Mouse (Mus musculus) stomach, postnatal 0 days (tissue): ENCODE data around the gene C330007P06Rik. TPM values are rescaled to one million over a fixed set of nuclear protein-coding genes. Genes with fewer than 3 reads are reported as not detected.
"Not testable (repeated sequence)": the region's sequence is repeated elsewhere in the genome, so short reads cannot be mapped to it uniquely, and the experiment has no call there.

Experiments
- ATAC-seq: fragments of 200-750 bp; cut with Nextera tagmentation; 2 replicates; pipeline ENCODE4 v1.8.0; 2017; ENCODE audit not compliant: low FRiP score, low TSS enrichment
- DNase-seq: peaks from one replicate; pipeline ENCODE4 v3.0.0-alpha.2; 2016; ENCODE audit warnings: low spot score
- H3K27ac ChIP-seq: fragments of 300-500 bp; sonication (generic); replicated peaks from 2 replicates; pipeline ENCODE4 v1.5.1; 2014; ENCODE audit warnings: mild to moderate bottlenecking, control low read depth
- H3K27me3 ChIP-seq: fragments of 300-500 bp; sonication (generic); 2 replicates; pipeline ENCODE4 v1.6.1; 2014; ENCODE audit warnings: low read length; ENCODE audit not compliant: control insufficient read depth, insufficient read depth
- H3K36me3 ChIP-seq: fragments of 300-500 bp; sonication (generic); 2 replicates; pipeline ENCODE4 v1.6.1; 2014; ENCODE audit warnings: low read length, mixed read lengths; ENCODE audit not compliant: control insufficient read depth, insufficient read depth
- H3K4me1 ChIP-seq: fragments of 300-500 bp; sonication (generic); replicated peaks from 2 replicates; pipeline ENCODE4 v1.6.1; 2014; ENCODE audit warnings: antibody characterized with exemption; ENCODE audit not compliant: control insufficient read depth, insufficient read depth
- H3K4me2 ChIP-seq: fragments of 300-500 bp; sonication (generic); replicated peaks from 2 replicates; pipeline ENCODE4 v1.6.1; 2014; ENCODE audit warnings: low read depth, mild to moderate bottlenecking, control low read depth, moderate library complexity
- H3K4me3 ChIP-seq: fragments of 300-500 bp; sonication (generic); 2 replicates; pipeline ENCODE4 v1.5.1; 2014; ENCODE audit warnings: low read depth, low read length, control low read depth
- H3K9ac ChIP-seq: fragments of 300-500 bp; sonication (generic); 2 replicates; pipeline ENCODE4 v1.6.1; 2014; ENCODE audit warnings: mild to moderate bottlenecking, low read length, control low read depth, mixed read lengths
- H3K9me3 ChIP-seq: fragments of 300-500 bp; sonication (generic); 2 replicates; pipeline ENCODE4 v1.6.1; 2016; ENCODE audit warnings: low read length; ENCODE audit not compliant: control insufficient read depth
- CTCF ChIP-seq: IDR thresholded peaks from 2 replicates; pipeline ENCODE4 v1.5.1; 2016; ENCODE audit warnings: antibody characterized with exemption, low read depth, mild to moderate bottlenecking, moderate library complexity
- EP300 ChIP-seq: optimal IDR thresholded peaks from 2 replicates; pipeline ENCODE3; 2016; ENCODE audit warnings: antibody characterized with exemption
- WGBS: fragments of 180-500 bp; shearing (Covaris S2); extraction: QIAGEN DNeasy Blood & Tissue Kit; methylation state at CpG from one replicate; pipeline ENCODE4 v1.1.7; 2014; 5-methylcytosine and 5-hydroxymethylcytosine counted together
- polyA plus RNA-seq: library from polyadenylated mRNA; unstranded; fragments of >200 nt; fragmentation: Nextera tagmentation; extraction: Ambion mirVana; gene quantifications from 2 replicates; pipeline ENCODE4 v1.2.1, GENCODE M21; 2015

Gene C330007P06Rik
- polyA plus RNA-seq, 1 experiment from 2014 or later = 14.6 TPM

GRCm38 (mm10) chrX:36902321-36903114 lies 28.6 kb upstream of the C330007P06Rik start, which contains the start of gene Nkrf:
Nkrf (minus strand) TSS chrX:36902899.
- no peak for TF ChIP-seq CTCF
- TF ChIP-seq EP300 = no peak
- H3K4me3 ChIP-seq = peak within 1 kb of the TSS; percentile 52
- H3K36me3 ChIP-seq = no peaks in the 10 kb centered on the region
- WGBS = 19% methylated on average over 33 of the region's 47 CpGs
- peak; percentile 64 for ATAC-seq
- H3K27ac ChIP-seq = peak within 1 kb of the TSS; percentile 49
- H3K9ac ChIP-seq = peak within 1 kb of the TSS; percentile 66
- H3K4me2 ChIP-seq = peak within 1 kb of the TSS; percentile 72
- peak; percentile 38 for DNase-seq
- H3K4me1 ChIP-seq = no peaks in the 10 kb centered on the region
- no peaks in the 10 kb centered on the region for H3K27me3 ChIP-seq
- no peaks in the 10 kb centered on the region for H3K9me3 ChIP-seq

GRCm38 (mm10) chrX:36901655-36902054 lies 27.7 kb upstream of the C330007P06Rik start:
- no peak overlapping the region for H3K4me3 ChIP-seq
- no peak for ATAC-seq
- no peaks in the 10 kb centered on the region for H3K9me3 ChIP-seq
- 26% methylated on average over 3 of the region's 3 CpGs for WGBS
- H3K4me2 ChIP-seq = no peak overlapping the region
- no peaks in the 10 kb centered on the region for H3K36me3 ChIP-seq
- no peak overlapping the region for H3K9ac ChIP-seq
- H3K4me1 ChIP-seq = no peaks in the 10 kb centered on the region
- TF ChIP-seq EP300 = no peak
- TF ChIP-seq CTCF = no peak
- H3K27ac ChIP-seq = no peak overlapping the region
- no peaks in the 10 kb centered on the region for H3K27me3 ChIP-seq
- DNase-seq = no peak

- H3K9me3 ChIP-seq, H3K4me1 ChIP-seq, H3K9ac ChIP-seq, H3K27me3 ChIP-seq, H3K36me3 ChIP-seq, ATAC-seq, H3K4me3 ChIP-seq, H3K4me2 ChIP-seq, H3K27ac ChIP-seq, DNase-seq: not testable (repeated sequence)
- peak; percentile 53 for TF ChIP-seq CTCF
- 22% methylated on average over 1 of the region's 1 CpGs for WGBS
These were observed 25.0 kb upstream of the C330007P06Rik start for GRCm38 (mm10) chrX:36898931-36899330.

DNA sequence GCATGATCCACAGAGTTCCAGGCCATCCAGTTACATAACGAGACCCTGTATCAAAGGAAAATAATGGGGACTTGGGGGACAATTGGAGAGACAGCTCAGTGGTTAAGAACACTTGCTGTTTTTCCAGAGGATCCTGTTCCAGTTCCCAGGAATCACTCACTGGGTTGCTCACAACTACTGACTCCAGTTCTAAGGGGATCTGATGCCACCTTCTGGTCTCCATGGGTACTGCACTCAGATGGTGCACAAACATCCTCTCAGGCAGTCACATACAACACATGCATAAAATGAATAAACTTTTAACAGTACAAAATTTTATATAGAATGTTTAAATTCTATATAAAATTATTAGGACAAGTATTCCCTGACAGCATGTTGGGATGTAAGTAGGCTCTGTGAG lies 10.8 kb upstream of the C330007P06Rik start:
- ATAC-seq (no peak), DNase-seq (peak; percentile 21)
- no peak overlapping the region for H3K9ac ChIP-seq
- no peak overlapping the region for H3K4me3 ChIP-seq
- H3K27ac ChIP-seq = no peak overlapping the region
- H3K27me3 ChIP-seq = no peaks in the 10 kb centered on the region
- no peaks in the 10 kb centered on the region for H3K4me1 ChIP-seq
- H3K4me2 ChIP-seq = no peak overlapping the region
- no peak for TF ChIP-seq EP300
- peak; percentile 58 for TF ChIP-seq CTCF
- H3K36me3 ChIP-seq = no peaks in the 10 kb centered on the region
- no peaks in the 10 kb centered on the region for H3K9me3 ChIP-seq
- 88% methylated on average over 1 of the region's 1 CpGs for WGBS

DNA sequence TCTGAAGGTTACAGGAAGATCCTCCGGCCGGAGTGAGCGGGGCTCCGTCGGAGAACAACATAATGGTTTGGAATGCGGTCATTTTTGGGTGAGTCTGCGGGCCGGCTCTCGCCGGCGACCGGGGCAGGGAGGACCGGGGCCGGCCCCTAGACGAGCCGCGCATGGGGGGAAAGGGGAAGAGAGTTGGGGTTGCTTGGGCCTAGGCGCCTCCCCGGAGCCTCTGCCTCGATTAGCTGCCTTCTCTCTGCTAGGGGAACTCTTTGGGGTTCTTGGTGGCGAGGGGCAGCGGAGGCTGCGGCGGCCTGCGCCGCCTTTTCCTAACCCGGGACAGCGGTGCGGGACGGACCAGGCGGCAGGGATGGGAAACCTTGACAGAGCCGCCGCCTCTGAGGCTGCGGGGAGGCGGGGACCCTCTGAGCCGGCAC lies 805 bp upstream of the C330007P06Rik start:
- H3K9me3 ChIP-seq = no peaks in the 10 kb centered on the region
- TF ChIP-seq EP300 (no peak), CTCF (no peak)
- DNase-seq = no peak
- peak overlapping the region; percentile 68 for H3K4me3 ChIP-seq
- no peaks in the 10 kb centered on the region for H3K27me3 ChIP-seq
- H3K4me1 ChIP-seq = no peaks in the 10 kb centered on the region
- peak overlapping the region; percentile 58 for H3K4me2 ChIP-seq
- H3K27ac ChIP-seq = peak overlapping the region; percentile 74
- 13% methylated on average over 19 of the region's 36 CpGs for WGBS
- peak; percentile 43; the same call in 1 of the 2 replicates for ATAC-seq
- H3K9ac ChIP-seq = peak overlapping the region; percentile 81
- no peaks in the 10 kb centered on the region for H3K36me3 ChIP-seq

- no peak for TF ChIP-seq CTCF
- no peak for TF ChIP-seq EP300
- DNase-seq (peak; percentile 91), ATAC-seq (peak; percentile 98)
- 14% methylated on average over 55 of the region's 57 CpGs for WGBS
- Histone ChIP-seq H3K9me3 (no peaks in the 10 kb centered on the region), H3K27ac (peak overlapping the region; percentile 74), H3K4me2 (peak overlapping the region; percentile 58), H3K9ac (peak overlapping the region; percentile 81), H3K36me3 (no peaks in the 10 kb centered on the region), H3K4me3 (peak overlapping the region; percentile 68), H3K27me3 (no peaks in the 10 kb centered on the region), H3K4me1 (no peaks in the 10 kb centered on the region)
These were observed 326 bp upstream of the C330007P06Rik start for GRCm38 (mm10) chrX:36874178-36874696.
